Mouse (Mus musculus): Measurements from ENCODE around the gene Zic2. TPM values are rescaled to one million over a fixed set of nuclear protein-coding genes. Genes with fewer than 3 reads are reported as not detected.
"Not testable (repeated sequence)": the region's sequence is repeated elsewhere in the genome, so short reads cannot be mapped to it uniquely, and the experiment has no call there.

Zic2 gene
- polyA plus RNA-seq, 1 experiment, result 66.8 TPM

- peak; percentile 77 for DNase-seq (ENCODE audit: low read depth)
- TF ChIP-seq CTCF (IDR thresholded peaks at IDR 0.05; ENCODE audit: borderline replicate concordance, extremely low read depth, insufficient read depth, insufficient read length) (no peak), POLR2A (IDR thresholded peaks at IDR 0.05; ENCODE audit: borderline replicate concordance, extremely low read depth, insufficient read depth, insufficient read length, poor library complexity, severe bottlenecking) (no peak)
Measured at GRCm38 (mm10) chr14:122452701-122453387, 22.4 kb upstream of the Zic2 start.

GRCm38 (mm10) chr14:122453388-122453995 lies 21.7 kb upstream of the Zic2 start:
- TF ChIP-seq CTCF (IDR thresholded peaks at IDR 0.05; ENCODE audit: borderline replicate concordance, extremely low read depth, insufficient read depth, insufficient read length) (peak; percentile 58), POLR2A (IDR thresholded peaks at IDR 0.05; ENCODE audit: borderline replicate concordance, extremely low read depth, insufficient read depth, insufficient read length, poor library complexity, severe bottlenecking) (no peak)
- DNase-seq (ENCODE audit: low read depth), result peak; percentile 95

- DNase-seq (ENCODE audit: low read depth), result peak; percentile 70
- TF ChIP-seq CTCF (IDR thresholded peaks at IDR 0.05; ENCODE audit: borderline replicate concordance, extremely low read depth, insufficient read depth, insufficient read length) (no peak), POLR2A (IDR thresholded peaks at IDR 0.05; ENCODE audit: borderline replicate concordance, extremely low read depth, insufficient read depth, insufficient read length, poor library complexity, severe bottlenecking) (no peak)
Measured at GRCm38 (mm10) chr14:122453996-122454738, 21.1 kb upstream of the Zic2 start.

- TF ChIP-seq CTCF (IDR thresholded peaks at IDR 0.05; ENCODE audit: borderline replicate concordance, extremely low read depth, insufficient read depth, insufficient read length) (no peak), POLR2A (IDR thresholded peaks at IDR 0.05; ENCODE audit: borderline replicate concordance, extremely low read depth, insufficient read depth, insufficient read length, poor library complexity, severe bottlenecking) (no peak)
- DNase-seq (ENCODE audit: low read depth), result peak; percentile 89
Measured at GRCm38 (mm10) chr14:122454901-122455561, 20.2 kb upstream of the Zic2 start.

- DNase-seq (ENCODE audit: low read depth), result peak; percentile 73
- TF ChIP-seq POLR2A (IDR thresholded peaks at IDR 0.05; ENCODE audit: borderline replicate concordance, extremely low read depth, insufficient read depth, insufficient read length, poor library complexity, severe bottlenecking), result no peak
- no peak for TF ChIP-seq CTCF (IDR thresholded peaks at IDR 0.05; ENCODE audit: borderline replicate concordance, extremely low read depth, insufficient read depth, insufficient read length)
Measured at GRCm38 (mm10) chr14:122455562-122455958, 19.7 kb upstream of the Zic2 start.

- DNase-seq (ENCODE audit: low read depth), result not testable (repeated sequence)
Measured at GRCm38 (mm10) chr14:122459332-122459731, 15.9 kb upstream of the Zic2 start.

- DNase-seq (ENCODE audit: low read depth), result no peak
- no peak for TF ChIP-seq POLR2A (IDR thresholded peaks at IDR 0.05; ENCODE audit: borderline replicate concordance, extremely low read depth, insufficient read depth, insufficient read length, poor library complexity, severe bottlenecking)
Measured at GRCm38 (mm10) chr14:122459776-122460175, 15.5 kb upstream of the Zic2 start.

- TF ChIP-seq CTCF (IDR thresholded peaks at IDR 0.05; ENCODE audit: borderline replicate concordance, extremely low read depth, insufficient read depth, insufficient read length) (no peak), POLR2A (IDR thresholded peaks at IDR 0.05; ENCODE audit: borderline replicate concordance, extremely low read depth, insufficient read depth, insufficient read length, poor library complexity, severe bottlenecking) (no peak)
- peak; percentile 28 for DNase-seq (ENCODE audit: low read depth)
Measured at GRCm38 (mm10) chr14:122460226-122460625, 15.0 kb upstream of the Zic2 start.

GRCm38 (mm10) chr14:122461500-122461899 lies 13.7 kb upstream of the Zic2 start:
- DNase-seq (ENCODE audit: low read depth), result no peak
- no peak for TF ChIP-seq POLR2A (IDR thresholded peaks at IDR 0.05; ENCODE audit: borderline replicate concordance, extremely low read depth, insufficient read depth, insufficient read length, poor library complexity, severe bottlenecking)
- no peak for TF ChIP-seq CTCF (IDR thresholded peaks at IDR 0.05; ENCODE audit: borderline replicate concordance, extremely low read depth, insufficient read depth, insufficient read length)

GRCm38 (mm10) chr14:122461966-122462365 lies 13.3 kb upstream of the Zic2 start:
- peak; percentile 43 for DNase-seq (ENCODE audit: low read depth)

GRCm38 (mm10) chr14:122462689-122463079 lies 12.6 kb upstream of the Zic2 start:
- TF ChIP-seq POLR2A (IDR thresholded peaks at IDR 0.05; ENCODE audit: borderline replicate concordance, extremely low read depth, insufficient read depth, insufficient read length, poor library complexity, severe bottlenecking), result no peak
- TF ChIP-seq CTCF (IDR thresholded peaks at IDR 0.05; ENCODE audit: borderline replicate concordance, extremely low read depth, insufficient read depth, insufficient read length), result no peak
- peak; percentile 27 for DNase-seq (ENCODE audit: low read depth)

More at GRCm38 (mm10) chr14:122461966-122462365, 13.3 kb upstream of the Zic2 start:
- TF ChIP-seq POLR2A (IDR thresholded peaks at IDR 0.05; ENCODE audit: borderline replicate concordance, extremely low read depth, insufficient read depth, insufficient read length, poor library complexity, severe bottlenecking) (no peak), CTCF (IDR thresholded peaks at IDR 0.05; ENCODE audit: borderline replicate concordance, extremely low read depth, insufficient read depth, insufficient read length) (no peak)
